Mouse (Mus musculus): ENCODE measurements around the gene G6pc3. TPM values are rescaled to one million over a fixed set of nuclear protein-coding genes. Genes with fewer than 3 reads are reported as not detected.
"Not testable (repeated sequence)": the region's sequence is repeated elsewhere in the genome, so short reads cannot be mapped to it uniquely, and the experiment has no call there.

G6pc3 gene
- polyA plus RNA-seq (2015; fragmentation: Nextera tagmentation; extraction: Ambion mirVana): 29.1 and 31.6 TPM in 2 replicates

DNA sequence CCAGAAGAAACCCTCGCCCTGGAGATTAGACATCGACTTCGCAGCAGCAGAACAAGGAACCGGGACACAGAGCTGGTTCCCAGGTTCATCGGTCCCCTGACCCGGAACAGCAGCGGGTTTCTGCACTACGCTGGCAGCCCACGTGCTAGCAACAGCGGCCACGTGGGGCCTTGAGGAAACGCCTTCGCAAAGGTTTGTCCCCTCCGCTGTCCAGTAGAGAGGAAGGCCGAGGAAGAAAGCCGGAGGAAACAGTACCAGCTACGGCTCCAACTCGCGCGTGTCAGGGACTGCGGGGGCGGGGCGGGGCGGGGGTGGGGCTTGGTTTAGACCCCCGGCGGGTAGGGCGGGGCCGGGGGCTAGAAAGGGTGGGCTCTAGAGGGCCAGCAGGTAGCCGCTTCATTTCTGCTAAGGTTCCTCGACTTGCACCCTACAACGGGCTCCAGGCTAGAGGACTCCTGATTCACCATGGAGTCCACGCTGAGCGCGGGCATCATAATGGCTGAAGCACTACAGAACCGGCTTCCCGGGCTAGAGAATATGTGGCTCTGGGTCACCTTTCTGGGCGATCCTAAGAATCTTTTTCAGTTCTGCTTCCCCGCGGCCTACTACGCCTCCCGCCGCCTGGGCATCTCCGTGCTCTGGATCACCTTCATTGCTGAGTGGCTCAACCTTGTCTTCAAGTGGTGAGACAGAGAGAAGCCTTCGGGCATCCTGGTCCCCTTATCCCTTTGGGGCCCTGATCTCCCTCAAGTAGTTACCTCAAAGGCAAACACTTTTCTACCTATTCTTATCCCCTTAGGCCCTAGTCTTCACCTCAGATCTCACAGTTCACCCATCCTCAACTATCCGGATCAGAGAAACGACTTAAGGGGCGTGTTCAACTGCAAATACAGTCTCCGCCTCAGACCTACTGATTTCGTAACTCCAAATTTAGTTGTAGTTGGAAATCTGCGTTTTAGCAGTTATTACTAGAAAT, at the start of gene G6pc3:
TSS of gene G6pc3 (plus strand) at position 160 of the 976 bp plus-strand sequence.
- 4% methylated on average over 50 of the region's 50 CpGs for WGBS
- peak within 1 kb of the TSS; percentile 53 for H3K27ac ChIP-seq (replicated peaks)

DNA sequence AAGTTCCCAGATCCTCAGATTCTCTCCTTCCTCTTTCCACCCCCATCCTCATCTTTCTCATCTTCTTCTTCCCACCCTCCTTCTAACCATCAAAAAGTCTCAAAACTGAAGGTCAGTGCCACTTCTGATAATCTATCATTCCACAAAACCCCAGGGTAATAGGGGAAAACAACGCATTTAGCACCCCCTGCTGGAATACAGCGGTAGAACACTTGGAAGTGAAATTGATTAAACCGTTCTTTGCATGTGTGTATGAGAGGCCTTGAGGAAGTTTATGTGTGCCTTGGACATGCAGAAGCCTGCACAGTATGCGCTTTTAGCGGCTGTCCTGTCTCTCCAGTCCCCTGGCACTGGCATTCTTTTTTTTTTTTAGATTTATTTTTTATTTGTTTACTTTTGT, 48.9 kb upstream of the G6pc3 start:
- H3K4me3 ChIP-seq: no peak overlapping the region
- no peak overlapping the region for H3K4me2 ChIP-seq
- no peaks in the 10 kb centered on the region for H3K9me3 ChIP-seq
- WGBS: 6% methylated on average over 5 of the region's 5 CpGs
- no peaks in the 10 kb centered on the region for H3K36me3 ChIP-seq
- no peak for ATAC-seq (ENCODE audit: low read depth)
- H3K27me3 ChIP-seq: peaks cover 48% of the 10 kb centered on the region
- H3K27ac ChIP-seq (replicated peaks): no peak overlapping the region
- H3K9ac ChIP-seq: no peak overlapping the region
- H3K4me1 ChIP-seq (replicated peaks): peaks cover 11% of the 10 kb centered on the region

More for the DNA sequence above, at the start of gene G6pc3:
- Histone ChIP-seq H3K4me1 (replicated peaks) (peaks cover 36% of the 10 kb centered on the region), H3K9ac (peak within 1 kb of the TSS; percentile 77), H3K4me2 (peak within 1 kb of the TSS; percentile 78), H3K27me3 (no peaks in the 10 kb centered on the region), H3K4me3 (peak within 1 kb of the TSS; percentile 60), H3K36me3 (peaks cover 24% of the 10 kb centered on the region), H3K9me3 (no peaks in the 10 kb centered on the region)
- ATAC-seq (ENCODE audit: low read depth): peak; percentile 73

- Histone ChIP-seq H3K27me3 (peaks cover 60% of the 10 kb centered on the region), H3K36me3 (no peaks in the 10 kb centered on the region), H3K4me3 (no peak overlapping the region), H3K9ac (no peak overlapping the region), H3K4me2 (no peak overlapping the region), H3K9me3 (no peaks in the 10 kb centered on the region), H3K4me1 (replicated peaks) (peaks cover 28% of the 10 kb centered on the region), H3K27ac (replicated peaks) (no peak overlapping the region)
- WGBS: 67% methylated on average over 7 of the region's 7 CpGs
- ATAC-seq (ENCODE audit: low read depth): no peak
Observed at GRCm38 (mm10) chr11:102142355-102142754, 47.1 kb upstream of the G6pc3 start.

- Histone ChIP-seq H3K9ac (0 out of 2 replicates have a peak overlapping the region, but pooled peaks have one; percentile 31), H3K9me3 (no peaks in the 10 kb centered on the region), H3K4me3 (peak overlapping the region; percentile 22), H3K27ac (replicated peaks) (no peak overlapping the region), H3K36me3 (no peaks in the 10 kb centered on the region), H3K4me1 (replicated peaks) (peaks cover 26% of the 10 kb centered on the region), H3K27me3 (peaks cover 76% of the 10 kb centered on the region), H3K4me2 (peak overlapping the region; percentile 43)
- WGBS: 26% methylated on average over 13 of the region's 13 CpGs
- ATAC-seq (ENCODE audit: low read depth): no peak
Observed at GRCm38 (mm10) chr11:102144957-102145470, 44.4 kb upstream of the G6pc3 start.

DNA sequence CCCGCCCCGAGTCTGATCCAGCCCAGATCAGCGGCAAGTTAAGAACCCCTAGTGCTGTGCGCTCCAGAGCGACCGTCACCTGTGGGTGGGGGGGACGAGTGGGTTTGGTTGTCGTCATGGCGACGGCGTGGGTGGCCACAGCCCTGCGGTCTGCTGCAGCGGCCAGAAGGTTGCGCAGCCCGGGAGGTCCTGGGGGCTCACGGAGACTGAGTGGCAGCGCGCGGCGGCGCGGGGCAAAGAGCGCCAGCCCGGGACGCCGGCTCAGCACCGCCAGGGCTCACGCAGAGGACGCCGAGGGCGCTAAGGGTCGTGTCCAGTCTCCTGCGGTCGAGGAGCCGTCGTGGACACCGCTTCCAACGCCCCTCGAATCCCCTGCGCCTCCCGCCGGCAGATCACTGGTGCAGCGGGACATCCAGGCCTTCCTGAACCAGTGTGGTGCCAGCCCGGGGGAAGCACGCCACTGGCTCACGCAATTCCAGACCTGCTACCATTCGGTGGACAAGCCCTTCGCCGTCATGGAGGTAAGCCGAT, 43.9 kb upstream of the G6pc3 start, which contains the start of gene Nags:
TSS of gene Nags (plus strand) at position 43 of the 531 bp plus-strand sequence.
- Histone ChIP-seq H3K4me2 (peak within 1 kb of the TSS; percentile 43), H3K9ac (0 out of 2 replicates have a peak within 1 kb of the TSS, but pooled peaks have one; percentile 31), H3K4me1 (replicated peaks) (peaks cover 26% of the 10 kb centered on the region), H3K9me3 (no peaks in the 10 kb centered on the region), H3K4me3 (peak within 1 kb of the TSS; percentile 22), H3K27me3 (peaks cover 76% of the 10 kb centered on the region), H3K27ac (replicated peaks) (no peak within 1 kb of the TSS), H3K36me3 (no peaks in the 10 kb centered on the region)
- WGBS: 2% methylated on average over 46 of the region's 50 CpGs
- ATAC-seq (ENCODE audit: low read depth): peak; percentile 59; the same call in 1 of the 2 replicates

GRCm38 (mm10) chr11:102146005-102146404, 43.4 kb upstream of the G6pc3 start:
- no peak overlapping the region for H3K9ac ChIP-seq
- 4% methylated on average over 16 of the region's 16 CpGs for WGBS
- no peak overlapping the region; the same call in 1 of the 2 replicates for H3K4me2 ChIP-seq
- H3K27ac ChIP-seq (replicated peaks): no peak overlapping the region
- H3K9me3 ChIP-seq: no peaks in the 10 kb centered on the region
- peak overlapping the region; percentile 22; the same call in 1 of the 2 replicates for H3K4me3 ChIP-seq
- peaks cover 26% of the 10 kb centered on the region for H3K4me1 ChIP-seq (replicated peaks)
- no peak for ATAC-seq (ENCODE audit: low read depth)
- peaks cover 76% of the 10 kb centered on the region for H3K27me3 ChIP-seq
- no peaks in the 10 kb centered on the region for H3K36me3 ChIP-seq

DNA sequence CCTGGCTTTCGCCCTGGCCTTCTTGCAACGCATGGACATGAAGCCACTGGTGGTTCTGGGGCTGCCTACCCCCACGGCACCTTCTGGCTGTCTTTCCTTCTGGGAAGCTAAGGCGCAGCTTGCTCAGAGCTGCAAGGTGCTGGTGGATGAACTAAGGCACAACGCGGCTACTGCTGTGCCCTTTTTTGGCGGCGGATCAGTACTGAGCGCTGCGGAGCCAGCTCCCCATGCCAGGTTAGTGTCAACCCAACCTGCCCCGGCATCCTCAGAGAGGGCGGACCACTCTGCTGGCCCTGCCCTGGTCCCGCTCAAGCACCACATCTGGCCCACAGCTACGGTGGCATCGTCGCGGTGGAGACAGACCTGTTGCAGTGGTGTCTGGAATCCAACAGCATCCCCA, 42.9 kb upstream of the G6pc3 start:
- Histone ChIP-seq H3K4me2 (no peak overlapping the region), H3K27me3 (peaks cover 76% of the 10 kb centered on the region), H3K4me1 (replicated peaks) (peaks cover 26% of the 10 kb centered on the region), H3K4me3 (no peak overlapping the region), H3K36me3 (no peaks in the 10 kb centered on the region), H3K27ac (replicated peaks) (no peak overlapping the region), H3K9me3 (no peaks in the 10 kb centered on the region), H3K9ac (no peak overlapping the region)
- WGBS: 6% methylated on average over 17 of the region's 17 CpGs
- no peak for ATAC-seq (ENCODE audit: low read depth)

DNA sequence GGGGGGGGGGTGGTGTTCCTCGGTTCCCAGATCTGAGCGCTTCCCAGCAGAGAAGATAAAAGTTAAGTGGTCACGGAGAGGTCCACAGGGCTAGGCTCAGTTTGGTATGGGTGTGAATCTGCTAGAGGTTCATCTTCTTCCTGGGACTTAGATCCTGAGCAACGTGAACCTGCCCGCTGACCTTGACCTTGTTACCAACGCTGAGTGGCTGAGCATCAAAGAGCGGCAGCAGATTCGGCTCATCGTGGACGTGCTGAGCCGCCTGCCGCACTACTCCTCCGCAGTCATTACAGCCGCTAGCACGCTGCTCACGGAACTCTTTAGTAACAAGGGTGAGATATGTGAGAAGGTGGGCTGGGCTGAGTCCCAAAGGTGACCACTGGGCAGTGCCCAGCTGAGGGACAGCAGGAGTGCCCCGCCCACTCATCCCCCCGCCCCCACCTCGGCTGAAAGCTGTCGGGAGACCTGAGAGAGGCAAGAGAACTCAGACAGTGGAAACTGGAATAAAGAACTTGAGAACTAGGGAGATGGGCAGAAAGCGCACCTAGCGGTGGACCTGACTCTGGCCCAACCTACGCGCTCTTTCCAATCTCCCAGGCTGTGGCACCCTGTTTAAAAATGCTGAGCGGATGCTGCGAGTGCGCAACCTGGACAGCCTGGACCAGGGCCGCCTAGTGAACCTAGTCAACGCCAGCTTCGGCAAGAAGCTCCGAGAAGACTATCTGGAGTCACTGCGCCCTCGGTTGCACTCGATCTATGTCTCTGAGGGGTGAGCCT, 42.0 kb upstream of the G6pc3 start:
- ATAC-seq (ENCODE audit: low read depth): no peak
- Histone ChIP-seq H3K9me3 (no peaks in the 10 kb centered on the region), H3K9ac (no peak overlapping the region), H3K27me3 (peaks cover 75% of the 10 kb centered on the region), H3K27ac (replicated peaks) (no peak overlapping the region), H3K4me3 (no peak overlapping the region), H3K4me2 (no peak overlapping the region), H3K4me1 (replicated peaks) (peaks cover 26% of the 10 kb centered on the region), H3K36me3 (peaks cover 3% of the 10 kb centered on the region)
- WGBS: 15% methylated on average over 34 of the region's 34 CpGs

DNA sequence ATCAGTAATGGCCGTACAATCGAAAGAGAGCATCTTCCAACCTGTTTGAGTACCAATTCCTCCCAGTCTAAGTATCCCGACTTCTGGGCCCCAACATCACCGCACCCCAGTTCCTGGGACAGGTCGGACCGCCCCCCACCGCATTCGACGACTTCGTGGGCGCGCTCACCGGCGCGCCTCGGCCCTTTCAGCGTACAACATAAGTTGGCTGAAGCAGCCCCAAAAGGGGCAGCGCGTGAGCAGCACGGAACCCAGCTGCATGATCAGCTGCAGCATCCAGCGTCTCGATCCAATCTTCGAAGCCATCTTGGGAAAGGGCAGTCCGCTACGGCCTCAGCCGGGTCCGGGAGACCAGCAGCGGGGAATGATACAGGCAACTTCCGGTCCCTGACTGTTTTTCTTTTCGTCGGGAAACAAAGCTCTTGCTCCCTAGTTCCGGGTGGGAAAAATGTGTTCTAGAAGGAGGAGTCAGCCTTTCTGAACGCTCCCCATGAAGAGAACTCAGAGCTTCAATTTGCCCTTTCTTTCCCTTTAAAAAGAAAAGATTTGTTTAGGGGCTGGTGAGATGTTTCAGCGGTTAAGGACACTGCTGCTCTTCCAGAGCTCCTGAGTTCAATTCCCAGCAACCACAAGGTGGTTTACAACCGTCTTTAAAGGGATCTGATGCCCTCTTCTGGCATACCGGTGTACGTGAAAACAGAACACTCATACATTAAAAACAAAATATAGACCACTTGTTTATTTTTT, 33.2 kb upstream of the G6pc3 start, which contains the start of gene Tmem101:
TSS of gene Tmem101 (minus strand) at position 366 of the 747 bp plus-strand sequence.
- WGBS: under 1% methylated on average over 37 of the region's 37 CpGs
- H3K9me3 ChIP-seq: no peaks in the 10 kb centered on the region
- peak within 1 kb of the TSS; percentile 69 for H3K4me3 ChIP-seq
- H3K27ac ChIP-seq (replicated peaks): peak within 1 kb of the TSS; percentile 84
- no peaks in the 10 kb centered on the region for H3K27me3 ChIP-seq
- peak within 1 kb of the TSS; percentile 85 for H3K9ac ChIP-seq
- peaks cover 11% of the 10 kb centered on the region for H3K4me1 ChIP-seq (replicated peaks)
- peaks cover 32% of the 10 kb centered on the region for H3K36me3 ChIP-seq
- peak within 1 kb of the TSS; percentile 94 for H3K4me2 ChIP-seq
- ATAC-seq (ENCODE audit: low read depth): peak; percentile 92

DNA sequence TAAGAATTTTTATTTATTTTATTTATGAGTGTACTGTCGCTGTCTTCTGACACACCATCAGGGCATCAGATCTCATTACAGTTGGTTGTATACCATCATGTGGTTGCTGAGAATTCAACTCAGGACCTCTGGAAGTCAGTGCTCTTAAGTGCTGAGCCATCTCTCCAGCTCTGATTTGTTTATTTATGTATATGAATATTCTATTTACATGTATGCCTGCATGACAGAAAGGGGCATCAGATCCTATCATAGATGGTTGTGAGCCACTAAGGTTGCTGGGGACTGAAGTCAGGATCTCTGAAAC, 32.7 kb upstream of the G6pc3 start:
- WGBS: 15% methylated on average over 1 of the region's 1 CpGs
- peak; percentile 8; the same call in 1 of the 2 replicates for ATAC-seq (ENCODE audit: low read depth)
- peak overlapping the region; percentile 69; the same call in 1 of the 2 replicates for H3K4me3 ChIP-seq
- no peak overlapping the region for H3K9ac ChIP-seq
- no peaks in the 10 kb centered on the region for H3K9me3 ChIP-seq
- H3K4me2 ChIP-seq: 0 out of 2 replicates have a peak overlapping the region, but pooled peaks have one; percentile 94
- peaks cover 11% of the 10 kb centered on the region for H3K4me1 ChIP-seq (replicated peaks)
- H3K27me3 ChIP-seq: no peaks in the 10 kb centered on the region
- H3K27ac ChIP-seq (replicated peaks): no peak overlapping the region
- H3K36me3 ChIP-seq: peaks cover 37% of the 10 kb centered on the region

DNA sequence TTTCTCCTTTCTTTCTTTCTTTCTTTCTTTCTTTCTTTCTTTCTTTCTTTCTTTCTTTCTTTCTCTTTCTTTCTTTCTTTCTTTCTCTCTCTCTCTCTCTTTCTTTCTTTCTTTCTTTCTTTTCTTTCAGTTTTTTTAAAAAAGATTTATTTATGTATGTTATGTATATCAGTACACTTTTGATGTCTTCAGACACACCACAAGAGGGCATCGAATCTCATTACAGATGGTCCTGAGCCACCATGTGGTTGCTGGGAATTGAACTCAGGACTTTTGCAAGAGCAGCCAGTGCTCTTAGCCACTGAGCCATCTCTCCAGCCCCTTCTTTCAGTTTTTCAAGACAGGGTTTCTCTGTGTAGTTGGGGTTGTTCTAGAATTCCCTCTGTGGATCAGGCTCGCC, 31.4 kb upstream of the G6pc3 start:
- 84% methylated on average over 2 of the region's 2 CpGs for WGBS
- H3K27ac ChIP-seq (replicated peaks); H3K9ac ChIP-seq; H3K9me3 ChIP-seq; H3K4me2 ChIP-seq; H3K4me3 ChIP-seq; H3K27me3 ChIP-seq; ATAC-seq (ENCODE audit: low read depth): not testable (repeated sequence)
- Histone ChIP-seq H3K4me1 (replicated peaks) (peaks cover 11% of the 10 kb centered on the region), H3K36me3 (peaks cover 38% of the 10 kb centered on the region)

Measured in neural tube, embryonic 13.5 days (tissue).